Mouse (Mus musculus): Measurements from ENCODE around the gene E2f1.

E2f1 gene

GRCm38 (mm10) chr2:154552424-154552907, 17.2 kb downstream of the E2f1 start:
- DNase-seq (ENCODE audit: low read depth, low spot score), result no peak

GRCm38 (mm10) chr2:154551927-154552326, 17.8 kb downstream of the E2f1 start:
- DNase-seq (ENCODE audit: low read depth, low spot score), result no peak

DNA sequence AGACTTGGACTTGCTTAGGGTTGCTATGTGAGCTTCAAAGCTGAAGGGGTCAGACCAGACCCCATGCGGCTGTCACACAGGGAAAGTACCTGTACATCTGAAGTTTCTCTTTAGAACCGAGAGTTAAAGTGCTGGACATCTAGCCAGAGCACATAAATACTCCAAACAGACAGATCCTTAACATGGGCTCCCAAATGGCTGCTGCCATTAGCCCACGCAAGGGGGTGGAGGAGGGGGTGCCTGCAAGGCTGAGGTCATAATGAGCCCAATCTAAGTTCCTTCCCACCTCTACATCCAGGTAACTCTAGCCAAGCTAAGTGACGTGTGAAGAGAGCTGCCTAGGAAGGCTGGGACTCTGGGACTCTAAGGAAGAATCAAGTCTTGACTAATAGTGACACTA, 18.2 kb downstream of the E2f1 start, which contains the start of gene Actl10:
Gene Actl10 (plus strand): TSS at position 301 of the 400 bp plus-strand sequence.
- DNase-seq (ENCODE audit: low read depth, low spot score), result no peak

- DNase-seq (ENCODE audit: low read depth, low spot score), result no peak
Observed at GRCm38 (mm10) chr2:154550937-154551336, 18.8 kb downstream of the E2f1 start.

GRCm38 (mm10) chr2:154549886-154550189, 19.9 kb downstream of the E2f1 start:
- no peak for DNase-seq (ENCODE audit: low read depth, low spot score)

GRCm38 (mm10) chr2:154549127-154549885, 20.4 kb downstream of the E2f1 start:
- DNase-seq (ENCODE audit: low read depth, low spot score), result no peak

- no peak for DNase-seq (ENCODE audit: low read depth, low spot score)
Observed at GRCm38 (mm10) chr2:154548688-154549087, 21.0 kb downstream of the E2f1 start.

DNA sequence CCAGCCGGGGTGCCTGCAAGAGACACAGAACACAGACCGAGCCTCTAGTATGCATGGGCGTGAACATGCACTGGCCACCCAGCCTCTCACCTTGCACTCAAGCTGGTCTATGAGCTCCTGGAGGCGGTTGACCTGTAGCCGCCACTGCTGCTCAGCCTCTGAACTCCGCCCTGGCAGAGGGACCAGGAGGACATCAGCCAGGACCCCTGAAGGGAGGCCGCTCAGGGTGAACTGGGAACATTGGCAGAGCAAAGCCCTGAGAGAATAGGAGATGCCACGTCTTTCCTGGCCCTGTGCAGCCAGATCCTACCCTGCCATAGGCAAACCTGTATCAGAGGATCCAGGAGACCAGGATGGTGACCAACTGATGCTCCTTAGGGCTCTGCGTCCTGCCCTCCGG, 23.0 kb downstream of the E2f1 start, which contains the start of gene 1700003F12Rik:
Gene 1700003F12Rik (plus strand): TSS at position 375 of the 400 bp plus-strand sequence.
- no peak for DNase-seq (ENCODE audit: low read depth, low spot score)

- no peak for DNase-seq (ENCODE audit: low read depth, low spot score)
Observed at GRCm38 (mm10) chr2:154543567-154544347, 25.9 kb downstream of the E2f1 start.

- DNase-seq (ENCODE audit: low read depth, low spot score), result no peak
Observed at GRCm38 (mm10) chr2:154541630-154542029, 28.1 kb downstream of the E2f1 start.

GRCm38 (mm10) chr2:154539720-154540119, 30.0 kb downstream of the E2f1 start:
- DNase-seq (ENCODE audit: low read depth, low spot score), result no peak

DNA sequence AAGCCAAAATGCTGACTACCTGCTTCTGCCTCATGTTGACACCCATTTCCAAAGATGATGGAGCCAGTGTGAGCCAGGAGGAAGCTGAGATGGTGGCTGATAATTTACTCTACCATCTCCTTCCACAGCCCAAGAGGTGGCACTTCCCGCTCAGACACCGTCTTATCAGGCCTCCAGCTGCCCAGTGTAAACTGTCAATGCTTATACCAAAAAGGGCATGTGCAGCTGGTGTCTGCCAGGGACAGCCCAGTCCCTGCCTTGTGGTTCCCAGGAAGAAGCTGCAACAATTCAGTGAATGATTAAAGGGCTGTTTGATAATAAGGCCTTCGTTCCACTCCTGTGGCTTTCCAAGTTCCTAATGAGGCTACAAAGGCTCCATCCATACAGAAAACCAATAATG, 31.0 kb downstream of the E2f1 start:
- DNase-seq (ENCODE audit: low read depth, low spot score), result no peak

GRCm38 (mm10) chr2:154538310-154538709, 31.4 kb downstream of the E2f1 start:
- DNase-seq (ENCODE audit: low read depth, low spot score), result no peak

GRCm38 (mm10) chr2:154534704-154535270, 34.9 kb downstream of the E2f1 start:
- DNase-seq (ENCODE audit: low read depth, low spot score), result no peak

DNA sequence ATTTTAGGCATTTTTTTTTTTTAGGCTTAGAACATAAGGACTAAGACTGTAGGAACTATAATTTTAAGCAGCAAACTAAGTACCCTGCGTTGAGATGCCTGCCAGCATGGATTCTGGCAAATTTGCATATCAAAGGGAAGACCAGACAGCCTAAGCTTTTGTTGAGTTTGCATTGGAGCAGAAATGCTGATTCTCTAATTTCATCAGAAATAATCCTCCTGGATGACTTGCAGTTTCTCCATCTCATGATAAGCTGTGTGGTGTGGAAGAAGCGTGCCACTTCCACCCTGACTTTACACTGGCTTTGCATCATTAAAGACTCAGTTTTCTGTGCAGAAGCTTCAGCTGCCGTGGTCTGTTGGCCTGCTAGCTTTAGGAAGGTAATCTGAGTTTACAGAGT, 36.8 kb downstream of the E2f1 start:
- no peak for DNase-seq (ENCODE audit: low read depth, low spot score)

GRCm38 (mm10) chr2:154526531-154526930, 43.2 kb downstream of the E2f1 start:
- DNase-seq (ENCODE audit: low read depth, low spot score), result no peak

- DNase-seq (ENCODE audit: low read depth, low spot score), result no peak
Observed at GRCm38 (mm10) chr2:154525285-154525684, 44.4 kb downstream of the E2f1 start.

- no peak for DNase-seq (ENCODE audit: low read depth, low spot score)
Observed at GRCm38 (mm10) chr2:154522334-154522733, 47.4 kb downstream of the E2f1 start.

DNA sequence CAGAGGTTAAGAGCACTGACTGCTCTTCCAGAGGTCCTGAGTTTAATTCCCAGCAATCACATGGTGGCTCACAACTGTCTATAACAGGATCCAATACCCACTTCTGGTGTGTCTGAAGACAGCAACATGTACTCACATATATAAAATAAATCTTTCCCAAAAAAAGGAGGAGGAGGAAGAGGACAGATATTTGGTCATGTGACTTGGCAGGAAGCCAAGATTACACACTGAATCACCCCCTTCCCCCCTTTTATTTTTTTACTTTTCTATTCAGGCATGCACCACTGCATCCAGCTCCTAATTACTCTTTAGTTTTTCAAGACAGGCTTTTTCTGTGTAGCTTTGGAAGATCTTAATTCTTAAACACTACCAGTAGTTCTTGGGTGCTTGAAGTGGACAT, 48.2 kb downstream of the E2f1 start:
- no peak for DNase-seq (ENCODE audit: low read depth, low spot score)

DNA sequence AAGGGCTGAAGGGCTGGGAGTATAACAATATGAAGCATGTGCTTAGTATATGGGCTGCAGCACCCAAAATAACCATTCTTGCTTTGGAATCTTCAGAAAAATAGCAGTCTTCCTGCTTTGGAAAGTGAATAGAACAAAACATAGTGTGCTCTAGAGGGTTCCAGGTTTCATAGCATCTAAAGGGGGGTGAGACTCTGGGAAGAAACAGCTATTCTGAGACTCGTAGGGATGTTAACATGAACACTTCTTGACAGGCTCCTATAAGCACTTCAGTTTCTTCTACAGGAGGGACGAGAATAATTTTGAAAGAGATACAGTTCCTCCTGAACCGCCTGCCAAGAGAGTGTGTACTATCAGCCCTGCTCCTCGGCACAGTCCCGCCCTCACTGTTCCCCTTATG, 52.3 kb downstream of the E2f1 start:
- DNase-seq (ENCODE audit: low read depth, low spot score), result no peak

GRCm38 (mm10) chr2:154516944-154517343, 52.7 kb downstream of the E2f1 start:
- DNase-seq (ENCODE audit: low read depth, low spot score), result no peak

GRCm38 (mm10) chr2:154510141-154510540, 59.6 kb downstream of the E2f1 start:
- no peak for DNase-seq (ENCODE audit: low read depth, low spot score)
